Mouse (Mus musculus): Measurements from ENCODE around the gene Pheta1.

DNA sequence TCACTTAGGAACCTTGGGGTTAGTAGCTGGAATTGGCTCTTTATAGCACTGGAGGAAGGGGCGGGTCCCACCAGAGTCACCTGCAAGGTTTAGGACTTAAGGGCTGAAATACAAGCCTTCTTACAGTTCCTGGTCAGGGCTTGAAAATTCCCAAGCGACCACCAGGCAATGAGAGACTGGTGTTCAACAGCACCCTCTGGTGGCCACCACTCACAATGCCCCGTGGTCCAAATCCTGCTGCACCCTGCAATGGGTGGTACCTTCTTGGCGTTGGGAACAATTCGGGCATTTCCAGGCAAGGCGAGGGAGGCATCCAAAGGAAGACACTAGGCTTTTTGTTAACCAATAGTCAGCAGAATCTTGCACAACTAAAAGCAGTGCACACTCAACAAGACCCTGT lies 30.4 kb downstream of the Pheta1 start:
- TF ChIP-seq CTCF (IDR thresholded peaks at IDR 0.05; ENCODE audit: control insufficient read depth, insufficient read depth, low read length), result peak; percentile 86
- no peak for TF ChIP-seq POLR2A (IDR thresholded peaks at IDR 0.05; ENCODE audit: borderline replicate concordance, control insufficient read depth, low read depth, low read length)

Measured in bone marrow, adult 2 months (tissue).